ENCODE assay signal across 9 mouse cellular contexts in genomic region chr16:43080923-43081702, GRCm38 (mm10).
DNase-seq lines count a peak whose midpoint lies in the region; TF ChIP-seq lines count a peak whose summit lies in the region.
"Had no signal": no experiment of that assay in that cellular context is flagged by ENCODE, and none has a peak within 500 bp of the region (broad histone marks: within the 10 kb centered on the region; RNA-seq: fewer than 3 reads in every experiment).

No protein-coding gene starts in this region.

- H3K4me3 ChIP-seq in layer of hippocampus, adult 2 months, result no peak overlapping the region
- H3K4me3 ChIP-seq: heart, embryonic 15.5 days had no signal

- no peak for TF ChIP-seq CTCF in layer of hippocampus, adult 2 months (conservative IDR thresholded peaks at IDR 0.05)
- no peak for TF ChIP-seq CTCF in brain, embryonic 14.5 days (IDR thresholded peaks at IDR 0.05; ENCODE audit: borderline replicate concordance, extremely low read depth, insufficient read depth, insufficient read length)

- 42% methylated on average over 5 of the region's 5 CpGs for WGBS in large intestine, adult 2 months

- peak in 1 of 2 experiments; percentile 37 for DNase-seq in layer of hippocampus, adult 2 months (ENCODE audit: low spot score in 2 of 2)
- no peak for DNase-seq in layer of hippocampus, postnatal 25 days (ENCODE audit: extremely low spot score in 1 of 2, low spot score in 1 of 2)
- DNase-seq in brain, embryonic 14.5 days (ENCODE audit: low read depth), result peak; percentile 79
- peak; percentile 67 for DNase-seq in cerebellum, adult 9-11 months
- peak; percentile 6 for DNase-seq in large intestine, adult 2 months (ENCODE audit: low read depth, low spot score)
- no peak for DNase-seq in right cerebral cortex, postnatal 14 days
- DNase-seq in left cerebral cortex, adult 9 months (ENCODE audit: low spot score in 2 of 2), result no peak
- no peak for DNase-seq in right cerebral cortex, adult 2 months (ENCODE audit: low spot score in 2 of 2)

- peak overlapping the region; percentile 90 for H3K27ac ChIP-seq in layer of hippocampus, adult 2 months
- H3K27ac ChIP-seq: heart, embryonic 15.5 days had no signal

- TF ChIP-seq POLR2A in brain, embryonic 14.5 days (IDR thresholded peaks at IDR 0.05; ENCODE audit: borderline replicate concordance, extremely low read depth, insufficient read depth, insufficient read length, poor library complexity, severe bottlenecking), result no peak

Comparison
In these comparisons a context has a peak if more than half of its experiments do, and no peak if none do; other contexts are left out.
1. DNase-seq: peak in brain, embryonic 14.5 days (single experiment), cerebellum, adult 9-11 months (single experiment) and large intestine, adult 2 months (single experiment); none in layer of hippocampus, postnatal 25 days (0 of 2), right cerebral cortex, postnatal 14 days (single experiment), left cerebral cortex, adult 9 months (0 of 2) and right cerebral cortex, adult 2 months (0 of 2).